Mouse (Mus musculus) G1E (cell line): ENCODE measurements around the gene Apol8. TPM values are rescaled to one million over a fixed set of nuclear protein-coding genes. Genes with fewer than 3 reads are reported as not detected.

Source experiments
- ATAC-seq: 2 replicates; pipeline ENCODE4 v1.8.0; 2016; ENCODE audit warnings: mild to moderate bottlenecking; ENCODE audit not compliant: insufficient number of reproducible peaks, poor library complexity, low FRiP score, severe bottlenecking; ENCODE audit errors: extremely low read depth
- DNase-seq: peaks from one replicate; pipeline ENCODE4 v3.0.0; 2012; ENCODE audit warnings: low spot score
- H3K27me3 ChIP-seq: 2 replicates; pipeline ENCODE4 v1.6.1; 2012; ENCODE audit warnings: mild to moderate bottlenecking, low read length, inconsistent platforms; ENCODE audit not compliant: insufficient read depth
- H3K36me3 ChIP-seq: replicated peaks from 2 replicates; pipeline ENCODE3; 2012; ENCODE audit warnings: mild to moderate bottlenecking, inconsistent platforms
- H3K4me1 ChIP-seq: 2 replicates; pipeline ENCODE4 v1.6.1; 2012; ENCODE audit warnings: low read depth, low read length, inconsistent platforms, mixed read lengths; ENCODE audit not compliant: insufficient read depth
- H3K4me3 ChIP-seq: 2 replicates; pipeline ENCODE4 v1.5.1; 2012; ENCODE audit warnings: low read depth, mild to moderate bottlenecking, inconsistent platforms, low read length, moderate library complexity, mixed read lengths
- H3K9me3 ChIP-seq: replicated peaks from 2 replicates; pipeline ENCODE4 v1.6.1; 2012; ENCODE audit warnings: inconsistent platforms
- CTCF ChIP-seq: IDR thresholded peaks from 2 replicates; pipeline ENCODE4 v1.5.1; 2012; ENCODE audit warnings: low read depth, low read length, inconsistent platforms, mixed read lengths
- GATA1 ChIP-seq: IDR thresholded peaks from 2 replicates; pipeline ENCODE4 v1.6.1; 2012; ENCODE audit warnings: borderline replicate concordance, low read length, inconsistent platforms, mixed read lengths
- GATA2 ChIP-seq: IDR thresholded peaks from 2 replicates; pipeline ENCODE4 v1.6.1; 2012; ENCODE audit warnings: low read depth, low read length, inconsistent platforms, borderline replicate concordance
- POLR2AphosphoS5 ChIP-seq: IDR thresholded peaks from 2 replicates; pipeline ENCODE4 v1.6.1; 2012; ENCODE audit warnings: low read depth, low read length, inconsistent platforms; ENCODE audit not compliant: insufficient replicate concordance
- TAL1 ChIP-seq: conservative IDR thresholded peaks from 2 replicates; pipeline ENCODE4 v1.6.1; 2012; ENCODE audit warnings: low read depth, low read length, inconsistent platforms, mixed read lengths
- polyA plus RNA-seq: library from polyadenylated mRNA; stranded (reverse); fragments of >175 nt; gene quantifications from 2 replicates; pipeline ENCODE4 v1.2.3, GENCODE M21; 2012
- total RNA-seq, 2 experiments: library from RNA; stranded (forward) in 1 of 2; stranded (reverse) in 1 of 2; fragments of 200-1000 nt in 1 of 2; fragments of >200 nt in 1 of 2; fragmentation: Nextera tagmentation in 1 of 2; gene quantifications; 2 replicates each; pipeline ENCODE4 v1.2.3; 2014 to 2017

The Apol8 gene
- total and polyA plus RNA-seq, 3 experiments, result 0.55 to 13.3 TPM; not detected in 1

- Histone ChIP-seq H3K9me3 (no peaks in the 10 kb centered on the region), H3K36me3 (peaks cover 99% of the 10 kb centered on the region), H3K4me1 (no peaks in the 10 kb centered on the region), H3K4me3 (no peak overlapping the region), H3K27me3 (no peaks in the 10 kb centered on the region)
- ATAC-seq (no peak), DNase-seq (no peak)
- TF ChIP-seq GATA1 (no peak), CTCF (no peak), POLR2AphosphoS5 (no peak), TAL1 (no peak), GATA2 (no peak)
Measured at GRCm38 (mm10) chr15:77764391-77765006, 7.7 kb upstream of the Apol8 start.

- Histone ChIP-seq H3K4me1 (no peaks in the 10 kb centered on the region), H3K36me3 (peaks cover 94% of the 10 kb centered on the region), H3K27me3 (no peaks in the 10 kb centered on the region), H3K4me3 (no peak overlapping the region), H3K9me3 (no peaks in the 10 kb centered on the region)
- no peak for ATAC-seq
- TF ChIP-seq GATA2 (no peak), GATA1 (no peak), TAL1 (no peak), POLR2AphosphoS5 (no peak), CTCF (no peak)
- no peak for DNase-seq
Measured at GRCm38 (mm10) chr15:77763702-77764101, 6.9 kb upstream of the Apol8 start.

- H3K4me1 ChIP-seq, result no peaks in the 10 kb centered on the region
- no peak overlapping the region for H3K4me3 ChIP-seq
- TF ChIP-seq POLR2AphosphoS5 (no peak), CTCF (no peak), GATA2 (no peak), GATA1 (no peak), TAL1 (no peak)
- peaks cover 88% of the 10 kb centered on the region for H3K36me3 ChIP-seq
- H3K27me3 ChIP-seq, result no peaks in the 10 kb centered on the region
- no peak for DNase-seq
- no peak for ATAC-seq
- no peaks in the 10 kb centered on the region for H3K9me3 ChIP-seq
Measured at GRCm38 (mm10) chr15:77763050-77763449, 6.2 kb upstream of the Apol8 start.

GRCm38 (mm10) chr15:77761561-77762380 is 5.0 kb upstream of the Apol8 start:
- Histone ChIP-seq H3K4me1 (peaks cover 3% of the 10 kb centered on the region; the same call in 1 of the 2 replicates), H3K36me3 (peaks cover 75% of the 10 kb centered on the region), H3K4me3 (no peak overlapping the region), H3K27me3 (no peaks in the 10 kb centered on the region), H3K9me3 (no peaks in the 10 kb centered on the region)
- DNase-seq (peak; percentile 47), ATAC-seq (no peak)
- no peak for TF ChIP-seq TAL1
- no peak for TF ChIP-seq GATA2
- TF ChIP-seq POLR2AphosphoS5, result no peak
- TF ChIP-seq GATA1, result no peak
- TF ChIP-seq CTCF, result peak; percentile 65

- TF ChIP-seq TAL1 (no peak), POLR2AphosphoS5 (no peak), GATA2 (no peak), GATA1 (no peak), CTCF (no peak)
- H3K4me3 ChIP-seq, result no peak overlapping the region
- no peaks in the 10 kb centered on the region for H3K9me3 ChIP-seq
- H3K36me3 ChIP-seq, result peaks cover 68% of the 10 kb centered on the region
- no peak for DNase-seq
- no peak for ATAC-seq
- peaks cover 6% of the 10 kb centered on the region; the same call in 1 of the 2 replicates for H3K4me1 ChIP-seq
- no peaks in the 10 kb centered on the region for H3K27me3 ChIP-seq
Measured at GRCm38 (mm10) chr15:77761083-77761482, 4.3 kb upstream of the Apol8 start.

- ATAC-seq (no peak), DNase-seq (no peak)
- H3K4me3 ChIP-seq, result no peak overlapping the region
- peaks cover 11% of the 10 kb centered on the region; the same call in 1 of the 2 replicates for H3K4me1 ChIP-seq
- no peak for TF ChIP-seq CTCF
- no peak for TF ChIP-seq GATA1
- TF ChIP-seq GATA2, result no peak
- TF ChIP-seq POLR2AphosphoS5, result no peak
- no peak for TF ChIP-seq TAL1
- peaks cover 57% of the 10 kb centered on the region for H3K36me3 ChIP-seq
- peaks cover 3% of the 10 kb centered on the region; the same call in 1 of the 2 replicates for H3K27me3 ChIP-seq
- H3K9me3 ChIP-seq, result no peaks in the 10 kb centered on the region
Measured at GRCm38 (mm10) chr15:77760037-77760436, 3.2 kb upstream of the Apol8 start.
